Mouse (Mus musculus): ENCODE measurements around the gene Pex12. TPM values are rescaled to one million over a fixed set of nuclear protein-coding genes. Genes with fewer than 3 reads are reported as not detected.

The Pex12 gene
- total and polyA plus RNA-seq, 3 experiments, result 8.2 to 11.8 TPM; not detected in 1

- TF ChIP-seq ZKSCAN1 (IDR thresholded peaks at IDR 0.05; ENCODE audit: low read depth, low read length) (no peak), HCFC1 (IDR thresholded peaks at IDR 0.05; ENCODE audit: low read depth, low read length) (peak; percentile 81), TBP (IDR thresholded peaks at IDR 0.05; ENCODE audit: low read depth, low read length) (peak; percentile 99), NRF1 (IDR thresholded peaks at IDR 0.05; ENCODE audit: insufficient read depth, low read depth, low read length, poor library complexity, severe bottlenecking) (no peak), USF1 (IDR thresholded peaks at IDR 0.05; ENCODE audit: low read depth, low read length) (no peak), UBTF (IDR thresholded peaks at IDR 0.05; ENCODE audit: borderline replicate concordance, insufficient read depth, low read depth, low read length) (no peak), RCOR1 (IDR thresholded peaks at IDR 0.05; ENCODE audit: low read depth, low read length) (no peak), POLR2AphosphoS5 (IDR thresholded peaks at IDR 0.05; ENCODE audit: borderline replicate concordance, low read depth, low read length) (peak; percentile 100), ZC3H11A (IDR thresholded peaks at IDR 0.05; ENCODE audit: low read depth, low read length) (no peak), ELF1 (IDR thresholded peaks at IDR 0.05; ENCODE audit: low read depth, low read length) (0 out of 2 replicates have a peak, but pooled peaks have one; percentile 37), CHD2 (IDR thresholded peaks at IDR 0.05; ENCODE audit: low read length) (no peak), NELFE (IDR thresholded peaks at IDR 0.05; ENCODE audit: low read depth, low read length) (peak; percentile 93), CTCF (IDR thresholded peaks at IDR 0.05 in 2 of 3, conservative IDR thresholded peaks at IDR 0.05 in 1 of 3; ENCODE audit: control insufficient read depth in 1 of 3, insufficient read depth in 1 of 3, low read depth in 2 of 3, low read length in 3 of 3, poor library complexity in 1 of 3, severe bottlenecking in 1 of 3) (no peak), MXI1 (IDR thresholded peaks at IDR 0.05; ENCODE audit: low read depth, low read length) (no peak), JUND (IDR thresholded peaks at IDR 0.05; ENCODE audit: low read depth, low read length) (peak; percentile 90), ZMIZ1 (IDR thresholded peaks at IDR 0.05; ENCODE audit: low read depth, low read length) (peak; percentile 100), USF2 (IDR thresholded peaks at IDR 0.05; ENCODE audit: borderline replicate concordance in 1 of 2, insufficient read depth in 1 of 2, low read depth in 1 of 2, low read length in 2 of 2) (no peak), SIN3A (IDR thresholded peaks at IDR 0.05; ENCODE audit: low read length) (peak; percentile 89)
Measured at GRCm38 (mm10) chr11:83271151-83271950, 31.0 kb downstream of the Pex12 start (continued).

DNA sequence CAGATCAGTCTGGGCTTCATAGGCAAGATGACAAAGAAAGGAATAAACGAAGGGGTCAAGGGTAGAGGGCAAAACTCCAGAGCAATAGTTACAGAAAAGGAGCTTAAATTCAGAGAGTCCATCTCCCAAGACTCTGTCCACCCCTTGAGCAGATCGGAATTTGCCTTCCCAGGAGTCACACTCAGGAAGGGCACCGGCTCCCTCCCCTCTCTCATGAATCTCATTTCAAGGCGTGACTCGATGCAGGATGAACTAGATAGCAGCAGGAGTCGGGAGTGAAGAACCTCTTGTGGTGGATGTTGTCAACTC is 31.6 kb downstream of the Pex12 start:
- Histone ChIP-seq H3K27me3 (ENCODE audit: control insufficient read depth in 1 of 2, insufficient read depth in 2 of 2, low read length in 2 of 2) (no peaks in the 10 kb centered on the region), H3K9me3 (replicated peaks; ENCODE audit: insufficient read depth, low read length) (no peaks in the 10 kb centered on the region), H3K79me2 (ENCODE audit: control insufficient read depth, insufficient read depth, low read length, poor library complexity) (no peaks in the 10 kb centered on the region), H3K36me3 (ENCODE audit: control insufficient read depth in 1 of 2, insufficient read depth in 2 of 2, low read length in 2 of 2) (peaks cover 0 to 8% of the 10 kb centered on the region in 2 experiments; a peak in 1 of 4 replicates), H3K27ac (ENCODE audit: control insufficient read depth, low read depth, low read length) (peak overlapping the region; percentile 96), H3K4me3 (ENCODE audit: control insufficient read depth in 1 of 2, insufficient read depth in 1 of 2, low read depth in 2 of 2, low read length in 2 of 2) (peak overlapping the region; percentile 67 to 85), H3K4me1 (ENCODE audit: control insufficient read depth in 1 of 2, insufficient read depth in 2 of 2, low read length in 2 of 2) (peaks cover 0 to 14% of the 10 kb centered on the region in 2 experiments; a peak in 2 of 4 replicates), H3K9ac (ENCODE audit: control insufficient read depth, low read depth, low read length, poor library complexity, severe bottlenecking) (peak overlapping the region; percentile 73)
- DNase-seq (ENCODE audit: low read depth, low spot score), result no peak
- TF ChIP-seq USF1 (IDR thresholded peaks at IDR 0.05; ENCODE audit: low read depth, low read length) (no peak), KAT2A (conservative IDR thresholded peaks at IDR 0.05; ENCODE audit: low read depth, low read length) (no peak), ETS1 (IDR thresholded peaks at IDR 0.05; ENCODE audit: low read depth, low read length) (no peak), MAFK (IDR thresholded peaks at IDR 0.05; ENCODE audit: borderline replicate concordance, low read depth, low read length) (no peak), NRF1 (IDR thresholded peaks at IDR 0.05; ENCODE audit: insufficient read depth, low read depth, low read length, poor library complexity, severe bottlenecking) (no peak), GATA1 (IDR thresholded peaks at IDR 0.05; ENCODE audit: low read depth, low read length) (no peak), ELF1 (IDR thresholded peaks at IDR 0.05; ENCODE audit: low read depth, low read length) (no peak), TAL1 (IDR thresholded peaks at IDR 0.05; ENCODE audit: low read length) (no peak), RCOR1 (IDR thresholded peaks at IDR 0.05; ENCODE audit: low read depth, low read length) (no peak), POLR2A (IDR thresholded peaks at IDR 0.05; ENCODE audit: control insufficient read depth in 1 of 2, insufficient read depth in 1 of 2, low read depth in 1 of 2, low read length in 2 of 2, poor library complexity in 1 of 2) (no peak), ZC3H11A (IDR thresholded peaks at IDR 0.05; ENCODE audit: low read depth, low read length) (no peak), SMC3 (IDR thresholded peaks at IDR 0.05; ENCODE audit: low read depth, low read length) (peak; percentile 10; the same call in 1 of the 2 replicates), RAD21 (IDR thresholded peaks at IDR 0.05; ENCODE audit: low read depth, low read length) (no peak), ZMIZ1 (IDR thresholded peaks at IDR 0.05; ENCODE audit: low read depth, low read length) (no peak), BHLHE40 (IDR thresholded peaks at IDR 0.05; ENCODE audit: borderline replicate concordance, low read depth, low read length) (no peak), NELFE (IDR thresholded peaks at IDR 0.05; ENCODE audit: low read depth, low read length) (no peak), EP300 (IDR thresholded peaks at IDR 0.05; ENCODE audit: low read depth in 1 of 2, low read length in 2 of 2) (no peak), MAZ (IDR thresholded peaks at IDR 0.05; ENCODE audit: low read depth, low read length) (peak; percentile 77; the same call in 1 of the 2 replicates), MYB (IDR thresholded peaks at IDR 0.05; ENCODE audit: low read depth, low read length) (no peak), MXI1 (IDR thresholded peaks at IDR 0.05; ENCODE audit: low read depth, low read length) (peak; percentile 83), MYC (IDR thresholded peaks at IDR 0.05; ENCODE audit: low read depth, low read length) (no peak), POLR2AphosphoS5 (IDR thresholded peaks at IDR 0.05; ENCODE audit: borderline replicate concordance, low read depth, low read length) (no peak), CHD1 (IDR thresholded peaks at IDR 0.05; ENCODE audit: low read depth, low read length) (no peak)
